Mouse (Mus musculus): ENCODE measurements around the gene Angptl6. TPM values are rescaled to one million over a fixed set of nuclear protein-coding genes. Genes with fewer than 3 reads are reported as not detected.
A peak's percentile ranks its signal among the peaks of the same experiment; 100 is the strongest.

Angptl6 gene
- polyA plus RNA-seq (2014; fragmentation: Nextera tagmentation; extraction: Ambion mirVana): 2.0 and 2.2 TPM in 2 replicates

DNA sequence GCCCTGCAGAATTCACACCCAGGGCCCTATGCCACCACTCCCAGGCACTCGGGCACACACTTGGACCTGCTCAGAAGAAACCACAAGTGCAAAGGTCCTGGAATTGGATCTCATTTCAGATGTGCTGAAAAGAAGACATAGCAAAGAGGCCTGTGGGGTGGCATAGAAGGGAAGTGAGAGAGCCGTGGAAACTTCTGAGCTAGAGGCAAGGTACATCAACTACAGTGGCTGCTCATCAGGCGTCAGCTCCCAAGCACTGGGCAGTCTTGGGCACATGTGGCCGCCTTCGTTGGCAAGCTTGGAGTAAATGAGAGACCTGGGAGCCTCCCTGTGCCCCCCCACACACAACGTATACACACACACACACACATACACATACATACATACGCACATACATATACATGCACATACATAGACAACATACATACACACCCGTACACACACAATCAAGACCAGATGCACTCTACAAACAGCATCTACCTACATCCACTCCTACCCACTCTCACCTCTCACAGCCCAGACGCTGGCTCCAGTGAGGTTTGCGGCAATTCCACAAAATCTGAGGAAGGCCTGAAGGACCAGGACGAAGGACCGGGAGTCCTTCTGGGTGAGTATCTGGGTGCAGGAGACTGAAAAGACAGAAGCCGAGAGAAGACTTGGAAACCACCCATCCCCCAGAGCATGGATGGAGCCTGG, at the start of gene Angptl6:
TSS of gene Angptl6 (minus strand) at position 631 of the 696 bp plus-strand sequence.
- H3K27me3 ChIP-seq (ENCODE audit: control insufficient read depth, insufficient read depth, low read length): no peaks in the 10 kb centered on the region
- H3K4me2 ChIP-seq (replicated peaks; ENCODE audit: low read depth, low read length): peak within 1 kb of the TSS; percentile 70
- no peaks in the 10 kb centered on the region for H3K36me3 ChIP-seq (ENCODE audit: control insufficient read depth, insufficient read depth, low read length)
- H3K9ac ChIP-seq (ENCODE audit: low read depth, low read length): peak within 1 kb of the TSS; percentile 73
- H3K4me3 ChIP-seq (ENCODE audit: low read length): peak within 1 kb of the TSS; percentile 45
- no peak for ATAC-seq (ENCODE audit: low FRiP score, low TSS enrichment)
- no peaks in the 10 kb centered on the region for H3K9me3 ChIP-seq (ENCODE audit: control insufficient read depth, low read length)
- 92% methylated on average over 13 of the region's 13 CpGs for WGBS
- H3K4me1 ChIP-seq (ENCODE audit: control insufficient read depth, insufficient read depth, low read length): no peaks in the 10 kb centered on the region
- peak within 1 kb of the TSS; percentile 88 for H3K27ac ChIP-seq (ENCODE audit: low read depth, low read length)

DNA sequence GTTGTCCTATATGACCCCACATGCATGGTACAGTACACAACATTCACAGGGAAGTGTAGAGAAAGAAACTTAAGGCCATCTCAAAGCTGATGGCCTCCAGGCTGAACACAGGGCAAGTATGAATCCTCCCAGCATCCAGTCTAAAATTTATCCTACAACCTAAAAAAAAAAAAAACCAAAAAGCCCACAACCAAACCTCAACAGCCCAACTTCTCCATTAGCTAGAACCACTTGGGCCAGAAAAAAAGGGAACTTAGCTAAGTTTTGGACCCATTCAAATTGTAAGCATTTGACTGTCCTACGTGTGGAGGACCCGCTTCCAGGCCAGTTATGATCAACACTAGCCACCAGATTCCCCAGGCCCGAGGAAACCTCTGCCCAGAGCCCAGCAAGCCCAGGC, 43.7 kb upstream of the Angptl6 start:
- no peaks in the 10 kb centered on the region for H3K4me1 ChIP-seq (ENCODE audit: control insufficient read depth, insufficient read depth, low read length)
- H3K9me3 ChIP-seq (ENCODE audit: control insufficient read depth, low read length): no peaks in the 10 kb centered on the region
- ATAC-seq (ENCODE audit: low FRiP score, low TSS enrichment): no peak
- H3K4me3 ChIP-seq (ENCODE audit: low read length): no peak overlapping the region
- peaks cover 99% of the 10 kb centered on the region for H3K36me3 ChIP-seq (ENCODE audit: control insufficient read depth, insufficient read depth, low read length)
- no peak overlapping the region for H3K4me2 ChIP-seq (replicated peaks; ENCODE audit: low read depth, low read length)
- 89% methylated on average over 3 of the region's 3 CpGs for WGBS
- H3K9ac ChIP-seq (ENCODE audit: low read depth, low read length): no peak overlapping the region
- H3K27me3 ChIP-seq (ENCODE audit: control insufficient read depth, insufficient read depth, low read length): no peaks in the 10 kb centered on the region
- H3K27ac ChIP-seq (ENCODE audit: low read depth, low read length): no peak overlapping the region

DNA sequence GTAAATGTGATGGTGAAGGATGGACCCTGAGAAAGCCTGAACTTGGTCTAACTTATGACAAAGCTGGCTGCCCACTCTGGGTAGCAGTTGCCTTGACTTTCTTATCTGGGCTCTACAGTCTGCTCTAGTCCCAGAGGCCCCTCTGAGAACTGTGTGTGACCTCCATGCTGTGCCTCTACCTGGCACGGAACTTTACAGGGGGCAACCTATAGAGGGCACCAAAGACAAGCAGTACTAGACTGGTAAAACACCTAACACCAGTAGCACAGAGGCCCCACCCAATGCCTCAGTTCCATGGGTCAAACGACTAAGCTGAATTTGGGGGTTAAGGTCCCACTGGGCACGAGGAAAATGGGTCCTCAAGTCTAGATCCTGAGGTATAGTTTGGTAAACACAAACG, 36.6 kb upstream of the Angptl6 start:
- WGBS: 82% methylated on average over 4 of the region's 4 CpGs
- no peak overlapping the region for H3K4me3 ChIP-seq (ENCODE audit: low read length)
- H3K4me1 ChIP-seq (ENCODE audit: control insufficient read depth, insufficient read depth, low read length): no peaks in the 10 kb centered on the region
- H3K4me2 ChIP-seq (replicated peaks; ENCODE audit: low read depth, low read length): no peak overlapping the region
- H3K27me3 ChIP-seq (ENCODE audit: control insufficient read depth, insufficient read depth, low read length): no peaks in the 10 kb centered on the region
- peaks cover 100% of the 10 kb centered on the region for H3K36me3 ChIP-seq (ENCODE audit: control insufficient read depth, insufficient read depth, low read length)
- H3K9me3 ChIP-seq (ENCODE audit: control insufficient read depth, low read length): no peaks in the 10 kb centered on the region
- ATAC-seq (ENCODE audit: low FRiP score, low TSS enrichment): no peak
- H3K27ac ChIP-seq (ENCODE audit: low read depth, low read length): no peak overlapping the region
- no peak overlapping the region for H3K9ac ChIP-seq (ENCODE audit: low read depth, low read length)

DNA sequence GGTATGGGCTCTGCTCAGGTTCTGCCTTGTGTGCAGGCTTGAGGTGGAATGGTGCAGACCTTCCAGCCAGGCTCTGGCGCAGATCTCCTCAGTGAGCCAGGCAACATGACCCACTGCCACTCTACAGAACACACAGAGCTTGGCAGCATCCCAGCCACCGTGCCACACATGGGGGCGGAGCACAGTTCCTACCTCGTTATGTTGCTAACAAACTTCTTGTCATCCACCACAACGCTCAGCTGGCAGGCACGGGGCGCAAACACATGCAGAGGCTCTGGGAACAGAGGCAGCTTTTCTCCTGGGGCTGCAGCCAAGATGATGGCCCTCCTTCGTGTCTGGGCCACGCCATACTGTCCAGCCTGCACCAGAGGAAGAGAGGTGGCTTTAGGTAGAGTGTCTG, 30.4 kb upstream of the Angptl6 start:
- Histone ChIP-seq H3K9me3 (ENCODE audit: control insufficient read depth, low read length) (no peaks in the 10 kb centered on the region), H3K27ac (ENCODE audit: low read depth, low read length) (no peak overlapping the region), H3K4me1 (ENCODE audit: control insufficient read depth, insufficient read depth, low read length) (no peaks in the 10 kb centered on the region), H3K9ac (ENCODE audit: low read depth, low read length) (no peak overlapping the region), H3K36me3 (ENCODE audit: control insufficient read depth, insufficient read depth, low read length) (peaks cover 99% of the 10 kb centered on the region), H3K4me2 (replicated peaks; ENCODE audit: low read depth, low read length) (no peak overlapping the region), H3K27me3 (ENCODE audit: control insufficient read depth, insufficient read depth, low read length) (no peaks in the 10 kb centered on the region), H3K4me3 (ENCODE audit: low read length) (no peak overlapping the region)
- ATAC-seq (ENCODE audit: low FRiP score, low TSS enrichment): no peak
- 92% methylated on average over 9 of the region's 9 CpGs for WGBS

DNA sequence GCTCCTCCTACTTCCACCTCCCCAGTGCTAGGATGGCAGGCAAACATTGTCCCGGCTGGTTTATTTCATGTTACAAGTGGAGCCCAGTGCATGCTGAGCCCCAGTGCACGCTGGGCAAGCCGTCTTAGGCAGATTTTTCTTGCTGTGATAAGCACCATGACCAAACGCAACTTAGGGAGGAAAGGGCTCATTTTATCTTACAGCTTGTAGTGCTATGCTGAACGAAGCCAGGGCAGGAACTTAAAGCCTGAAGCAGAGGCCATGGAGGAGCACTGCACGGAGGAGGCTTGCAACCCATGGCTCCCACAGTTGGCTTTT, 22.6 kb upstream of the Angptl6 start:
- H3K27me3 ChIP-seq (ENCODE audit: control insufficient read depth, insufficient read depth, low read length): no peaks in the 10 kb centered on the region
- no peaks in the 10 kb centered on the region for H3K9me3 ChIP-seq (ENCODE audit: control insufficient read depth, low read length)
- H3K9ac ChIP-seq (ENCODE audit: low read depth, low read length): no peak overlapping the region; the same call in 1 of the 2 replicates
- H3K4me1 ChIP-seq (ENCODE audit: control insufficient read depth, insufficient read depth, low read length): peaks cover 6% of the 10 kb centered on the region
- WGBS: 19% methylated on average over 6 of the region's 6 CpGs
- no peak overlapping the region for H3K4me2 ChIP-seq (replicated peaks; ENCODE audit: low read depth, low read length)
- H3K27ac ChIP-seq (ENCODE audit: low read depth, low read length): no peak overlapping the region
- no peak overlapping the region for H3K4me3 ChIP-seq (ENCODE audit: low read length)
- no peak for ATAC-seq (ENCODE audit: low FRiP score, low TSS enrichment)
- H3K36me3 ChIP-seq (ENCODE audit: control insufficient read depth, insufficient read depth, low read length): peaks cover 30% of the 10 kb centered on the region

DNA sequence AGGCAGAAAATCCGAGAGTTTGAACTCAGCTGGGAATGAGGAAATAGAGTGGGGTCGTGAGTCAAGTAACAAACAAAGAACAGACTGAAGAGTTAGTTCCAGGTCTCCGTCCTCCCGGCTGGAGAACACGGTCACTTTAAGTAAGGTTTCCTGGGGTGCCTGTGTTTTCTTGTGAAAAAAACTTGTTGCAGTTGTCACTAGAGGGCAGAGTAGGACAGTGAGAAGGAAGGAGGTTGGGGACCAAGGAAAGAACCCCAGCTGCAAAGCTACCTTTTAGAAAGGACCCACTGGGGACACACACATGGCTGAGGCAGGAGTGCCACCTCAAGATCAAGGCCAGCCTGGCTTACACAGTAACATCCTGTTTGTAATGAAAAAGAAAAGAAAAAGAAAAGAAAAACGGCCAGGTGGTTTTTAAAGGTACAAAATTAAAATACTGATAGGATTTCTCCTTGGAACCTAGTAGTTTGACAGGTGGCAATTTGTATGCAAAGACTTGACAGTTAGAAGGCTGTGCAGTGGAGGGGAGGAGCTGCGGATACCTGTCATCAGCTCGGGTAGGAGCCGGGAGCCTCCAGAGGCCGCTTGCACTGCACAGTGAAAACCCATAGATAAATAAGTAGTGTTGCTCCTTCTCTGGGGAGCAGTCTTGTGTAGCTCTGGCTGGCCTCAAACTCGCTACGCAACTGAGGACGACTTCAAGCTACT, 22.1 kb upstream of the Angptl6 start:
- Histone ChIP-seq H3K36me3 (ENCODE audit: control insufficient read depth, insufficient read depth, low read length) (peaks cover 31% of the 10 kb centered on the region), H3K9ac (ENCODE audit: low read depth, low read length) (no peak overlapping the region; the same call in 1 of the 2 replicates), H3K4me1 (ENCODE audit: control insufficient read depth, insufficient read depth, low read length) (peaks cover 8% of the 10 kb centered on the region), H3K4me2 (replicated peaks; ENCODE audit: low read depth, low read length) (no peak overlapping the region), H3K9me3 (ENCODE audit: control insufficient read depth, low read length) (no peaks in the 10 kb centered on the region), H3K27me3 (ENCODE audit: control insufficient read depth, insufficient read depth, low read length) (no peaks in the 10 kb centered on the region), H3K4me3 (ENCODE audit: low read length) (no peak overlapping the region), H3K27ac (ENCODE audit: low read depth, low read length) (no peak overlapping the region)
- 19% methylated on average over 13 of the region's 13 CpGs for WGBS
- no peak for ATAC-seq (ENCODE audit: low FRiP score, low TSS enrichment)

DNA sequence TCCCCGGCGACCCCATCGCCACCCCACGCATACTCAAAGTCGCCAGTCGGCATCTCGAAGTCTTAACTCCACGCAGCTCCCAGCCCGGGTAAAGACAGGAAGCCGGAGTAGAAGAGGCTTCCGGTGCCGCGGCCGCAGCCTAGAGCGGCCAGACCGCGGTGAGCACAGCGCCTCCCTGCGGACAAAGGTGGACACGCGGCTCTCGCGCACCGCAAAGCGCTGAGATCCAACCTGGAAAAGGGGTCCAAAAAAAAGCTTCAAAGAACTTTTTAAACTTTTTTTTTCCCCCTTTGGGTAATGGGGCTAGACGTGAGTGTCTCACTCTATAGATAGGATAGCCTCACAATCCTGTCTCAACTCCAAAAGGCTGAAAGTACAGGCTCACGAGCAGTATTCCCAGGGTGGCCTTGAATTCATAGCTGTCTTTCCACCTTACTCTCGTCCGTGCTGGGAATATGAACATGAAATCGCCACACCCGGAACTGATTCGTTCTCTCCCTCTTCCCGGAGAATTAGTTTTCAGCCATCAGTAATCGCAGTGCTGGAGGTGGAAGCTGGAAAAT, 19.1 kb upstream of the Angptl6 start, which contains the start of gene Eif3g:
TSS of gene Eif3g (minus strand) at position 113 of the 563 bp plus-strand sequence.
- peak; percentile 89 for ATAC-seq (ENCODE audit: low FRiP score, low TSS enrichment)
- Histone ChIP-seq H3K4me3 (ENCODE audit: low read length) (peak within 1 kb of the TSS; percentile 94), H3K9ac (ENCODE audit: low read depth, low read length) (peak within 1 kb of the TSS; percentile 91), H3K36me3 (ENCODE audit: control insufficient read depth, insufficient read depth, low read length) (peaks cover 39% of the 10 kb centered on the region), H3K4me2 (replicated peaks; ENCODE audit: low read depth, low read length) (peak within 1 kb of the TSS; percentile 86), H3K9me3 (ENCODE audit: control insufficient read depth, low read length) (no peaks in the 10 kb centered on the region), H3K4me1 (ENCODE audit: control insufficient read depth, insufficient read depth, low read length) (peaks cover 8% of the 10 kb centered on the region), H3K27me3 (ENCODE audit: control insufficient read depth, insufficient read depth, low read length) (no peaks in the 10 kb centered on the region), H3K27ac (ENCODE audit: low read depth, low read length) (no peak within 1 kb of the TSS)
- WGBS: 5% methylated on average over 34 of the region's 34 CpGs

DNA sequence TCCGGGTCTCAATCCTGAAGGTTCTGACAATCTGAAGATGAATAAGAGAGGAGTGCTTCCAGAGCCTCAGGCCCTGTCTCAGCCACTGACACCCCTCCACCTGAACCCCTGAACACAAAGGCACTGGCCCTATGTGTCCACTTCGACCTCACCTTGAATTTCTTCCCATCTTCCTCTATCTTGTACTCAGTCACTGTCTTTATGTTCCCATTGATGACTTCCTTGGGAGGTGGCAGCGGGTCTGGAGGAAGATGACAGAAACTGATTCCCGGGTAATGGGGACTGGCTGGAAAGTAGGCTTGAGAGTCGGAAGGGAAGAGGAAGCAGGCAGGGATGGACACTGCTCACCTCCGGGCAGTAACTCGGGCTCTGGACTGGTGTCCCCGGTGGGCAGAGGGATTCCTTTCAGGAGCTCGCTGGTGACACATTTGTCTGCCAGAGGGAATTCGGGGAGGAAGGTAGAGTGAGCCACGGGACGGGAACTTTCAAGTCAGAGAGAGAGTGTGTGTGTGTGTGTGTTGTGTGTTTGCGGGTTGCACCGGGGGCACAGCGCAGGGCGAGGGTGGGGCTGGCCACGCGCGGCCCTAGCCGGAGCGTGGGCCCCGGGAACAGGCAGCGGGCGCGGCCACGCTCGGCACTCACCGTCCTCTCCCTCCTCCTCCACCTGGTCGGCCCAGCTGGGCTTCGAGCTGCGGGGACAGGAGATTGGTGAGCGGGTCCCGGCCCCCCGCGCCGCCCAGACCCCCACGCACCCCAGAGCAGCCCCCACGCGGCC, 18.4 kb upstream of the Angptl6 start:
- Histone ChIP-seq H3K9ac (ENCODE audit: low read depth, low read length) (peak overlapping the region; percentile 91), H3K27ac (ENCODE audit: low read depth, low read length) (no peak overlapping the region), H3K9me3 (ENCODE audit: control insufficient read depth, low read length) (no peaks in the 10 kb centered on the region), H3K36me3 (ENCODE audit: control insufficient read depth, insufficient read depth, low read length) (peaks cover 45% of the 10 kb centered on the region), H3K27me3 (ENCODE audit: control insufficient read depth, insufficient read depth, low read length) (no peaks in the 10 kb centered on the region), H3K4me3 (ENCODE audit: low read length) (peak overlapping the region; percentile 94), H3K4me2 (replicated peaks; ENCODE audit: low read depth, low read length) (peak overlapping the region; percentile 86), H3K4me1 (ENCODE audit: control insufficient read depth, insufficient read depth, low read length) (peaks cover 8% of the 10 kb centered on the region)
- 4% methylated on average over 37 of the region's 39 CpGs for WGBS
- peak; percentile 63 for ATAC-seq (ENCODE audit: low FRiP score, low TSS enrichment)

Measured in kidney, embryonic 14.5 days (tissue).